Comparison of ENCODE assay signal across 1 mouse cellular context in the genomic region with DNA sequence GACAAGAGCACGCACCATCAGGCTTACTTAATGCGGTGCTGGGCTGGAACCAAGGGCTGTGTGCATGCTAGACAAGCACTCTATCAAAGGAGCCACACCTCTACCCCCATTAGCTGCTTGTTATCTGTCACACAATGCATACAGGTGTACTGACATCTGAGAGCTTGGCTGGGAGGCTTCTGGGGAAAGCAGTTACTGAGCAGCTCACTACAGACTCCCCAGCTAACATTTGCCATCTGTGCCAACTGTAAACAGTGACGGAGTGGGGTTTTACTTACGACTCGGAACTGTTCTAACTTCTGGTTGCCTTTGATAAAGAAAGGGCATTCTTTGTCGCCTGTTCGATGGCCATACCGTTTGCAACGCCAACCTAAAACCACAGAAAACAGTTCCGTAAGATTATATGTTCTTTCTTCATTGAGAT.
TF ChIP-seq lines count a peak whose summit lies in the region.

No protein-coding gene starts in this region.

TF ChIP-seq in MEL, 35 proteins besides CTCF, POLR2A, EP300 and RAD21:
- TF ChIP-seq POLR2AphosphoS2 (IDR thresholded peaks at IDR 0.05; ENCODE audit: low read length), result peak; percentile 85
- TF ChIP-seq CHD1 (IDR thresholded peaks at IDR 0.05; ENCODE audit: low read depth, low read length), result no peak
- TF ChIP-seq CHD2 (IDR thresholded peaks at IDR 0.05; ENCODE audit: low read length), result peak; percentile 24; the same call in 1 of the 2 replicates
- peak; percentile 77; the same call in 1 of the 2 replicates for TF ChIP-seq ZMIZ1 (IDR thresholded peaks at IDR 0.05; ENCODE audit: low read depth, low read length)
- peak; percentile 58 for TF ChIP-seq KAT2A (conservative IDR thresholded peaks at IDR 0.05; ENCODE audit: low read depth, low read length)
- TF ChIP-seq TBP (IDR thresholded peaks at IDR 0.05; ENCODE audit: low read depth, low read length), result peak; percentile 89
- 0 out of 2 replicates have a peak, but pooled peaks have one; percentile 38 for TF ChIP-seq POLR2AphosphoS5 (IDR thresholded peaks at IDR 0.05; ENCODE audit: borderline replicate concordance, low read depth, low read length)
- no peak for TF ChIP-seq USF1 (IDR thresholded peaks at IDR 0.05; ENCODE audit: low read depth, low read length)
- peak; percentile 98 for TF ChIP-seq MAZ (IDR thresholded peaks at IDR 0.05; ENCODE audit: low read depth, low read length)
- TF ChIP-seq SIN3A (IDR thresholded peaks at IDR 0.05; ENCODE audit: low read length), result peak; percentile 98
- TF ChIP-seq E2F4 (IDR thresholded peaks at IDR 0.05; ENCODE audit: borderline replicate concordance, low read depth, low read length), result no peak
- TF ChIP-seq ZNF384 (IDR thresholded peaks at IDR 0.05; ENCODE audit: low read depth, low read length), result peak; percentile 70
- TF ChIP-seq GABPA (IDR thresholded peaks at IDR 0.05; ENCODE audit: low read depth, low read length), result no peak
- TF ChIP-seq MEF2A (IDR thresholded peaks at IDR 0.05; ENCODE audit: extremely low read depth, insufficient replicate concordance, low read depth, low read length, poor library complexity, severe bottlenecking), result peak; percentile 68; the same call in 1 of the 2 replicates
- TF ChIP-seq MAFK (IDR thresholded peaks at IDR 0.05; ENCODE audit: borderline replicate concordance, low read depth, low read length), result peak; percentile 54; the same call in 1 of the 2 replicates
- peak; percentile 89 for TF ChIP-seq MXI1 (IDR thresholded peaks at IDR 0.05; ENCODE audit: low read depth, low read length)
- TF ChIP-seq GATA1 (IDR thresholded peaks at IDR 0.05; ENCODE audit: low read depth, low read length), result peak; percentile 98
- TF ChIP-seq MYB (IDR thresholded peaks at IDR 0.05; ENCODE audit: low read depth, low read length), result peak; percentile 99
- TF ChIP-seq MYC (IDR thresholded peaks at IDR 0.05; ENCODE audit: low read depth, low read length), result peak; percentile 86; the same call in 1 of the 2 replicates
- TF ChIP-seq TAL1 (IDR thresholded peaks at IDR 0.05; ENCODE audit: low read length), result peak; percentile 99
- no peak for TF ChIP-seq USF2 (IDR thresholded peaks at IDR 0.05; ENCODE audit: borderline replicate concordance in 1 of 2, insufficient read depth in 1 of 2, low read depth in 1 of 2, low read length in 2 of 2)
- TF ChIP-seq ELF1 (IDR thresholded peaks at IDR 0.05; ENCODE audit: low read depth, low read length), result peak; percentile 64; the same call in 1 of the 2 replicates
- TF ChIP-seq JUND (IDR thresholded peaks at IDR 0.05; ENCODE audit: low read depth, low read length), result peak; percentile 60; the same call in 1 of the 2 replicates
- TF ChIP-seq NELFE (IDR thresholded peaks at IDR 0.05; ENCODE audit: low read depth, low read length), result 0 out of 2 replicates have a peak, but pooled peaks have one; percentile 13
- TF ChIP-seq NRF1 (IDR thresholded peaks at IDR 0.05; ENCODE audit: insufficient read depth, low read depth, low read length, poor library complexity, severe bottlenecking), result no peak
- peak; percentile 100 for TF ChIP-seq ETS1 (IDR thresholded peaks at IDR 0.05; ENCODE audit: low read depth, low read length)
- TF ChIP-seq MAX (IDR thresholded peaks at IDR 0.05; ENCODE audit: low read length), result peak; percentile 86
- peak; percentile 100 for TF ChIP-seq TCF12 (IDR thresholded peaks at IDR 0.05; ENCODE audit: low read depth, low read length)
- TF ChIP-seq HCFC1 (IDR thresholded peaks at IDR 0.05; ENCODE audit: low read depth, low read length), result peak; percentile 73
- no peak for TF ChIP-seq UBTF (IDR thresholded peaks at IDR 0.05; ENCODE audit: borderline replicate concordance, insufficient read depth, low read depth, low read length)
- TF ChIP-seq RCOR1 (IDR thresholded peaks at IDR 0.05; ENCODE audit: low read depth, low read length), result peak; percentile 97
- peak; percentile 75 for TF ChIP-seq BHLHE40 (IDR thresholded peaks at IDR 0.05; ENCODE audit: borderline replicate concordance, low read depth, low read length)
- TF ChIP-seq ZC3H11A (IDR thresholded peaks at IDR 0.05; ENCODE audit: low read depth, low read length), result no peak
